ENCODE assay signal across 22 mouse cellular contexts in the genomic region with DNA sequence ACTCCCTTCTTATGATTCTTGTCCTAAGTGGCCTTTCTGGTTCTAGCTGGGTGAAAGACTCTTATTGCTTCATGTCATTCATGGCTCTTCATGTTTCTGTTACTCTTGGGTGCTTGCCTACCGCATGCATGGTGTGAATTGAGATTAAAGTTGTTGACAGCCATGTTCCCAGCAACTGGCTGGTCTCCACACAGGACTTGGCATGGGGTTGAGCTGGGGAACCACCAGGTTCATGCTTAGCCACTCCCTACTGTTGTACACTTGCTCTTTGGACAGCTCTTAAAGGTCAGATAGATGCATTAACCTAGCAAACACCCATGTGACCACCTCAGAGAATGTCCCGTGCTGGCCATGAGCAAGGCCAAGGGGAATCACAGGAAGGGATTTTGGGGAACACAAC. TPM values are rescaled to one million over a fixed set of nuclear protein-coding genes. Genes with fewer than 3 reads are reported as not detected.
A peak's percentile ranks its signal among the peaks of the same experiment; 100 is the strongest.
DNase-seq lines count a peak whose midpoint lies in the region; ATAC-seq and TF ChIP-seq lines count a peak whose summit lies in the region.
"Had no signal": no experiment of that assay in that cellular context is flagged by ENCODE, and none has a peak within 500 bp of the region (broad histone marks: within the 10 kb centered on the region; RNA-seq: fewer than 3 reads in every experiment).

No protein-coding gene starts in this region.

- ATAC-seq in lung, postnatal 0 days: 0 out of 2 replicates have a peak, but pooled peaks have one; percentile 8
- peak; percentile 59; the same call in 1 of the 2 replicates for ATAC-seq in stomach, postnatal 0 days (ENCODE audit: low FRiP score, low TSS enrichment)

- intact Hi-C loops in heart, postnatal 36 days (cut with DNase I): no loop called here

- H3K9me3 ChIP-seq in lung, postnatal 0 days (ENCODE audit: low read length): no peaks in the 10 kb centered on the region
- no peaks in the 10 kb centered on the region for H3K9me3 ChIP-seq in stomach, postnatal 0 days (ENCODE audit: control insufficient read depth, low read length)
- H3K9me3 ChIP-seq: limb, embryonic 13.5 days; lung, embryonic 15.5 days; midbrain, embryonic 10.5 days; stomach, embryonic 15.5 days had no signal

- TF ChIP-seq EP300 in lung, postnatal 0 days (IDR thresholded peaks at IDR 0.05): no peak
- no peak for TF ChIP-seq EP300 in stomach, postnatal 0 days (optimal IDR thresholded peaks at IDR 0.05)

- no peaks in the 10 kb centered on the region for H3K4me1 ChIP-seq in lung, postnatal 0 days (ENCODE audit: insufficient read depth, low read depth, low read length)
- no peaks in the 10 kb centered on the region for H3K4me1 ChIP-seq in lung, adult 2 months (ENCODE audit: control insufficient read depth, insufficient read depth, low read length)
- H3K4me1 ChIP-seq in stomach, postnatal 0 days (replicated peaks; ENCODE audit: control insufficient read depth, insufficient read depth): no peaks in the 10 kb centered on the region
- H3K4me1 ChIP-seq: lung, embryonic 15.5 days; stomach, embryonic 15.5 days had no signal

- no peaks in the 10 kb centered on the region for H3K27me3 ChIP-seq in lung, postnatal 0 days (replicated peaks; ENCODE audit: insufficient read depth, low read length)
- H3K27me3 ChIP-seq in stomach, postnatal 0 days (ENCODE audit: control insufficient read depth, insufficient read depth, low read length): no peaks in the 10 kb centered on the region
- H3K27me3 ChIP-seq: limb, embryonic 13.5 days; lung, embryonic 15.5 days; stomach, embryonic 15.5 days had no signal

- no peak for TF ChIP-seq POLR2A in lung, adult 2 months (IDR thresholded peaks at IDR 0.05; ENCODE audit: borderline replicate concordance, extremely low read depth, low read depth, low read length)

- H3K9ac ChIP-seq in lung, postnatal 0 days (replicated peaks; ENCODE audit: low read depth): no peak overlapping the region
- no peak overlapping the region for H3K9ac ChIP-seq in stomach, postnatal 0 days (ENCODE audit: low read length)
- H3K9ac ChIP-seq: limb, embryonic 13.5 days; lung, embryonic 15.5 days; stomach, embryonic 15.5 days had no signal

- DNase-seq in heart, adult 9 months (ENCODE audit: low spot score in 2 of 2): peak; percentile 13 to 14
- DNase-seq in heart, postnatal 36 days: no peak
- DNase-seq in lung, postnatal 0 days (ENCODE audit: low spot score): no peak
- DNase-seq in lung, adult 2 months: no peak
- peak; percentile 68 for DNase-seq in heart, postnatal 4 days
- DNase-seq in stomach, postnatal 0 days (ENCODE audit: low spot score): no peak
- DNase-seq in left cerebral cortex, adult 18-20 months (ENCODE audit: low spot score in 2 of 2): no peak
- DNase-seq in cerebellum, adult 11-12 months: no peak
- DNase-seq: adrenal gland, adult 8-10 months; cerebellum, adult 18-20 months; cerebellum, postnatal 25 days; embryo, embryonic 11 days; gastrocnemius, postnatal 25 days; right cerebral cortex, postnatal 25 days; thymus, adult 2 months had no signal

- no peaks in the 10 kb centered on the region for H3K36me3 ChIP-seq in lung, postnatal 0 days (ENCODE audit: insufficient read depth, low read length)
- no peaks in the 10 kb centered on the region for H3K36me3 ChIP-seq in stomach, postnatal 0 days (ENCODE audit: control insufficient read depth, insufficient read depth, low read length)
- H3K36me3 ChIP-seq: limb, embryonic 13.5 days; lung, embryonic 15.5 days; midbrain, embryonic 10.5 days; stomach, embryonic 15.5 days had no signal

- H3K4me2 ChIP-seq in lung, postnatal 0 days (replicated peaks; ENCODE audit: low read depth, low read length): no peak overlapping the region
- no peak overlapping the region for H3K4me2 ChIP-seq in stomach, postnatal 0 days (replicated peaks; ENCODE audit: low read depth)
- H3K4me2 ChIP-seq: limb, embryonic 13.5 days; lung, embryonic 15.5 days; stomach, embryonic 15.5 days had no signal

- WGBS in lung, postnatal 0 days: 67% methylated on average over 2 of the region's 2 CpGs
- WGBS in lung, adult 2 months: 58% methylated on average over 2 of the region's 2 CpGs
- 72% methylated on average over 2 of the region's 2 CpGs for WGBS in stomach, postnatal 0 days

- no peak overlapping the region for H3K4me3 ChIP-seq in lung, postnatal 0 days (ENCODE audit: low read depth, low read length)
- no peak overlapping the region for H3K4me3 ChIP-seq in lung, adult 2 months (replicated peaks; ENCODE audit: extremely low read depth, low read depth, low read length)
- no peak overlapping the region for H3K4me3 ChIP-seq in stomach, postnatal 0 days (ENCODE audit: low read depth, low read length)
- H3K4me3 ChIP-seq: limb, embryonic 13.5 days; lung, embryonic 15.5 days; midbrain, embryonic 10.5 days; stomach, embryonic 15.5 days had no signal

- no peak for TF ChIP-seq CTCF in lung, postnatal 0 days (IDR thresholded peaks at IDR 0.05)
- TF ChIP-seq CTCF in lung, adult 2 months (IDR thresholded peaks at IDR 0.05; ENCODE audit: insufficient read depth, low read length): no peak
- no peak for TF ChIP-seq CTCF in stomach, postnatal 0 days (IDR thresholded peaks at IDR 0.05; ENCODE audit: low read depth)

- H3K27ac ChIP-seq in lung, postnatal 0 days (ENCODE audit: low read length): no peak overlapping the region
- no peak overlapping the region for H3K27ac ChIP-seq in stomach, postnatal 0 days (replicated peaks)
- H3K27ac ChIP-seq: limb, embryonic 13.5 days; lung, embryonic 15.5 days; macrophage; midbrain, embryonic 10.5 days; stomach, embryonic 15.5 days had no signal

RNA-seq across cellular contexts. Expression of a gene that starts 50.6 kb away (rescaled TPM):
- total RNA-seq in heart, postnatal 36 days (2021): under 1 TPM in 1 of 2 experiments, not detected in 1; 0.11 TPM
- 0.13 and 0.19 TPM in 2 replicates for polyA plus RNA-seq in lung, postnatal 0 days (2015; fragmentation: Nextera tagmentation; extraction: Ambion mirVana)
- polyA plus RNA-seq in lung, adult 2 months (2012; rRNA removed): 0.50 and 0.63 TPM in 2 replicates
- under 1 TPM; 0.12 to 0.25 TPM for total RNA-seq in heart, postnatal 4 days (2021)
- 0.38 and 0.39 TPM in 2 replicates for polyA plus RNA-seq in stomach, postnatal 0 days (2015; fragmentation: Nextera tagmentation; extraction: Ambion mirVana)
- total RNA-seq in left cerebral cortex, adult 18-20 months (2021): not detected
- total RNA-seq: adrenal gland, adult 8-10 months; gastrocnemius, postnatal 25 days; neutrophil, adult 5-6 weeks had no signal
- polyA plus RNA-seq: C2C12, macrophage had no signal

Comparison
In these comparisons a context has a peak if more than half of its experiments do, and no peak if none do; other contexts are left out.
1. DNase-seq: peak in heart, adult 9 months (2 of 2) and heart, postnatal 4 days (single experiment); none in heart, postnatal 36 days (0 of 2), lung, postnatal 0 days (single experiment), lung, adult 2 months (single experiment), stomach, postnatal 0 days (single experiment), left cerebral cortex, adult 18-20 months (0 of 2) and cerebellum, adult 11-12 months (single experiment).